Mouse (Mus musculus) lung, embryonic 14.5 days (tissue): Measurements from ENCODE around the gene Ankrd42. TPM values are rescaled to one million over a fixed set of nuclear protein-coding genes. Genes with fewer than 3 reads are reported as not detected.

Source experiments
- ATAC-seq: fragments of 200-750 bp; cut with Nextera tagmentation; 2 replicates; pipeline ENCODE4 v1.8.0; 2017; ENCODE audit warnings: mild to moderate bottlenecking, moderate TSS enrichment, moderate library complexity; ENCODE audit not compliant: insufficient read depth
- DNase-seq: peaks from one replicate; pipeline ENCODE4 v3.0.0-alpha.2; 2015
- H3K27ac ChIP-seq: fragments of 300-500 bp; sonication (generic); 2 replicates; pipeline ENCODE4 v1.5.1; 2014; ENCODE audit warnings: low read depth, mild to moderate bottlenecking, moderate library complexity
- H3K27me3 ChIP-seq: fragments of 300-500 bp; sonication (generic); 2 replicates; pipeline ENCODE4 v1.6.1; 2014; ENCODE audit warnings: low read length, control low read depth; ENCODE audit not compliant: insufficient read depth
- H3K36me3 ChIP-seq: fragments of 300-500 bp; sonication (generic); 2 replicates; pipeline ENCODE4 v1.6.1; 2014; ENCODE audit warnings: control low read depth; ENCODE audit not compliant: insufficient read depth
- H3K4me1 ChIP-seq: fragments of 300-500 bp; sonication (generic); 2 replicates; pipeline ENCODE4 v1.6.1; 2014; ENCODE audit warnings: antibody characterized with exemption, control low read depth; ENCODE audit not compliant: insufficient read depth
- H3K4me2 ChIP-seq: fragments of 300-500 bp; sonication (generic); 2 replicates; pipeline ENCODE4 v1.6.1; 2014; ENCODE audit warnings: mild to moderate bottlenecking
- H3K4me3 ChIP-seq: fragments of 300-500 bp; sonication (generic); 2 replicates; pipeline ENCODE4 v1.5.1; 2014; ENCODE audit warnings: low read depth, low read length
- H3K9ac ChIP-seq: fragments of 300-500 bp; sonication (generic); 2 replicates; pipeline ENCODE4 v1.6.1; 2014
- H3K9me3 ChIP-seq: fragments of 300-500 bp; sonication (generic); 2 replicates; pipeline ENCODE4 v1.6.1; 2016; ENCODE audit warnings: low read depth, low read length, control low read depth
- CTCF ChIP-seq: IDR thresholded peaks from 2 replicates; pipeline ENCODE4 v1.5.1; 2016; ENCODE audit warnings: antibody characterized with exemption, low read depth
- WGBS: fragments of 180-500 bp; shearing (Covaris S2); extraction: QIAGEN DNeasy Blood & Tissue Kit; methylation state at CpG from one replicate; pipeline ENCODE4 v1.1.7; 2014; 5-methylcytosine and 5-hydroxymethylcytosine counted together
- polyA plus RNA-seq: library from polyadenylated mRNA; unstranded; fragments of >200 nt; fragmentation: Nextera tagmentation; extraction: Ambion mirVana; gene quantifications from 2 replicates; pipeline ENCODE4 v1.2.1, GENCODE M21; 2014

Ankrd42 gene
- 5.6 and 6.2 TPM in 2 replicates for polyA plus RNA-seq

DNA sequence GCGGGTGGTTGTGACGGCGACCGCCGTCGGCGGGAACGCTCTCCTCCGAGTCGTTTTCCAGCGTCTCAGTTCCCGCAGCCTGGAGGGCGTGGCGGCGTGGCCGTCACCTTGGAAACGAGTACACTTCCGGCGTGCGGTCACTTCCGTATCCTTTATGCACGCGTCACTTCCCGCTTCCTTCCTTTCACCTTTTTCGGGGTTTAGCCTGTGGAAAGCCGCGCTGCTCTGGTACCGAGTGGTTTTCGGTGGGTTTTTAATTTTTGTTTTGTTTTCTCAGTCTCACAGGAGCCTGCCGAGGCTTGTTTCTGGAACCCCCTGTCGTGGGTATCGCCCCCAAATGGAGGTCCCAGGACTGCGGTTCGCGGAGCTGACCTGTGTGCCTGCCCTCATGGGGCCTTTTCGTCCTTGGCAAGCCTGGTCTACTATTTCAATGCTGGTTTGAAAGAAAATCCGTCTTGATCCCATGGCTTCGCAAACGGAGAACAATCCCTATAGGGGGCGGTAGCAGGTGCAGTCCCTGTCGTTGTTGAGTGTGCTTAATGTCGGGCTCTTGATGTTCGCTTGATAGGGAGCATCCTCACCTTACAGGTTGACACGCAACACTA, at the start of gene Ankrd42:
Gene Ankrd42 (minus strand): TSS at position 122 of the 605 bp plus-strand sequence.
- Histone ChIP-seq H3K9ac (peak within 1 kb of the TSS; percentile 70), H3K27me3 (no peaks in the 10 kb centered on the region), H3K27ac (peak within 1 kb of the TSS; percentile 82), H3K9me3 (no peaks in the 10 kb centered on the region), H3K4me3 (peak within 1 kb of the TSS; percentile 73), H3K4me2 (peak within 1 kb of the TSS; percentile 95), H3K36me3 (peaks cover 5% of the 10 kb centered on the region; the same call in 1 of the 2 replicates), H3K4me1 (no peaks in the 10 kb centered on the region)
- DNase-seq (peak; percentile 98), ATAC-seq (peak; percentile 98)
- under 1% methylated on average over 44 of the region's 44 CpGs for WGBS
- peak; percentile 33; the same call in 1 of the 2 replicates for TF ChIP-seq CTCF

DNA sequence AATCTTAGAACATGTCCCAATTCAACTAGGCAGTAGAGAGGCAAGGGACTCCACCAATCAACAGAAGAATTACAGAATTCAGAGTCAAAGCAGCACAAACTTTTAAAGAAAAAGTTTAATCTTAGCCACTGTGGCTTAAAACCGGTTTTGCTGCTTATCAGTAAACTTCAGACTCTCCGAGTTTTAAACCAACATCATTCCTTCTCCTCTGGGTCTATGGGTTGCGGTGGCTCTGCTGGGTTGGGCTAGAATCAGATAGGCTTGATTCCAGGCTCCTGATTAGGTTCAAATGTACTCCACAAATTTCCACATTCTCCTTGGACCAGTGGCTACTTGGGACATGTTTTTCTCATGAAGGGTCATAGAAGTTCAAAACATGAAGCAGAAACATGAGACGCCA, 40.4 kb upstream of the Ankrd42 start:
- ATAC-seq (no peak), DNase-seq (no peak)
- H3K4me2 ChIP-seq = no peak overlapping the region
- TF ChIP-seq CTCF = no peak
- H3K4me1 ChIP-seq = no peaks in the 10 kb centered on the region
- 48% methylated on average over 4 of the region's 4 CpGs for WGBS
- H3K9me3 ChIP-seq = no peaks in the 10 kb centered on the region
- H3K4me3 ChIP-seq = no peak overlapping the region
- no peak overlapping the region for H3K27ac ChIP-seq
- H3K9ac ChIP-seq = no peak overlapping the region
- no peaks in the 10 kb centered on the region for H3K27me3 ChIP-seq
- H3K36me3 ChIP-seq = no peaks in the 10 kb centered on the region

DNA sequence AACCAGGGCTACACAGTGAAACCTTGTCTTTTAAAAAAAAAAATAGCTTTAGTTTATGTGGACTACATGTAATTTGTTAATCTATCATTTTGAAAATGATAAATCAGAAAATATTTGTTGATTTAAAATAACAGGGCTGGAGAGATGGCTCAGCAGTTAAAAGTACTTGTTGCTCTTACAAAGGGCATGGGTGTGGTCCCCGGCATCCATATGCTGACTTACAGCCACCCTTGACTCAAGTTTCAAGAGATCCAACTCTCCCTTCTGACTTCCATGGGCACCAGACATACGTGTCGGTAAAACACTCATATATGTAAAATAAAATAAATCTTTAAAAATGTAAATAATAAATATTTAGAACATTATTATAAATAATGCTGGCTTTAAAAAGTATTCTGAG, 38.2 kb upstream of the Ankrd42 start:
- no peak overlapping the region for H3K9ac ChIP-seq
- no peak overlapping the region for H3K4me3 ChIP-seq
- no peaks in the 10 kb centered on the region for H3K36me3 ChIP-seq
- WGBS = 79% methylated on average over 3 of the region's 3 CpGs
- H3K4me1 ChIP-seq = no peaks in the 10 kb centered on the region
- ATAC-seq = no peak
- DNase-seq = no peak
- no peak for TF ChIP-seq CTCF
- H3K27me3 ChIP-seq = no peaks in the 10 kb centered on the region
- no peak overlapping the region for H3K4me2 ChIP-seq
- H3K27ac ChIP-seq = no peak overlapping the region
- H3K9me3 ChIP-seq = no peaks in the 10 kb centered on the region

DNA sequence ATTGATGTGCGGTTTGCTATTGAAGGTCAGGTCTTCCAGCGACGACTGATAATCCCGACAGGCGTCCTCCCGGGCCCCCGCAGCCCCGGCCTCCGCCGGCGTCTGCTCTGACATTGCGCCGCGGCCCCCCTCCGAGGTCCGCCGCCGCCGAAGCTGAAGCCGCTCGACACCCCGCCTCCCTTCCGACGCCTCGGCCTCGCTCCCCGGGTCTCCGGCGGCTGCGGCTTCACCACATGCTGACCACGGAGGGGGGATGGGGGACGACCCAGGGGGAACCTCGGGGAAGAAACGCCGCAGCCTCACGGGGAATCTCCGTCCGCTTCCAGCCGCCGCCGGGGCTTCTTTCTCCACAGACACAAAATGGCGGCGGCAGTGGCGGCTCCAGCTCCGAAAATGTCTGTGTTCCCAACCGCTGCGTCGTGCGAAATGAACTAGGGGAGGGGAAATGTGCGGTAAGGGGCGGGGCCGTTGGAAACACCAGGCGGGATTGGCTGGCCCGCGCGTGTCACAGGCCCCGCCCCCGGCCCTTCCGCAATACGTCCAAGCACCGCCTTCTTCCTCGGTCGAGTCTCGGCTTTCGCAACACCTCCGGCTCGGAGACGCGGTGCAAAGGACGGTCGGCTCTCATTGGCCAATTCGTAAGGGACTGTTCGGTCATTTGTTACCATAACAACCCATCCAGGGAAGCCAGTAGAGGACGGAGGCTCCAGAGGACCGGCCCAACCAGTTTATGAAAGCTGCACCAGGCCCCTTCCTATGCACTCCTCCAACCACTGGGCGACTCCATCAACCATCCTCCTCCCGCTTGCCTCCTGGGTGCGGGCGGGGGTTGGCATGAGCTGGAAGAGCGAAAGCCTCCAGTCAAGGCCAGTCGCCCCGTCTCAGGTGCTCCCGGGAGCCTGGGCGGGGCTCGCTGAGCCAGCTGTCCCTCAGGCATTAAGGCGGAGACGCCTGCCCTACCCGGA, 32.8 kb upstream of the Ankrd42 start, which contains the start of gene Pcf11:
Gene Pcf11 (minus strand): TSS at position 428 of the 965 bp plus-strand sequence.
- DNase-seq (peak; percentile 99), ATAC-seq (peak; percentile 99)
- WGBS = under 1% methylated on average over 88 of the region's 88 CpGs
- peaks cover 8% of the 10 kb centered on the region for H3K36me3 ChIP-seq
- H3K9me3 ChIP-seq = no peaks in the 10 kb centered on the region
- no peaks in the 10 kb centered on the region for H3K27me3 ChIP-seq
- peak within 1 kb of the TSS; percentile 77 for H3K4me2 ChIP-seq
- peak within 1 kb of the TSS; percentile 98 for H3K27ac ChIP-seq
- H3K9ac ChIP-seq = peak within 1 kb of the TSS; percentile 99
- peak; percentile 28; the same call in 1 of the 2 replicates for TF ChIP-seq CTCF
- H3K4me3 ChIP-seq = peak within 1 kb of the TSS; percentile 85
- peaks cover 12% of the 10 kb centered on the region; the same call in 1 of the 2 replicates for H3K4me1 ChIP-seq

DNA sequence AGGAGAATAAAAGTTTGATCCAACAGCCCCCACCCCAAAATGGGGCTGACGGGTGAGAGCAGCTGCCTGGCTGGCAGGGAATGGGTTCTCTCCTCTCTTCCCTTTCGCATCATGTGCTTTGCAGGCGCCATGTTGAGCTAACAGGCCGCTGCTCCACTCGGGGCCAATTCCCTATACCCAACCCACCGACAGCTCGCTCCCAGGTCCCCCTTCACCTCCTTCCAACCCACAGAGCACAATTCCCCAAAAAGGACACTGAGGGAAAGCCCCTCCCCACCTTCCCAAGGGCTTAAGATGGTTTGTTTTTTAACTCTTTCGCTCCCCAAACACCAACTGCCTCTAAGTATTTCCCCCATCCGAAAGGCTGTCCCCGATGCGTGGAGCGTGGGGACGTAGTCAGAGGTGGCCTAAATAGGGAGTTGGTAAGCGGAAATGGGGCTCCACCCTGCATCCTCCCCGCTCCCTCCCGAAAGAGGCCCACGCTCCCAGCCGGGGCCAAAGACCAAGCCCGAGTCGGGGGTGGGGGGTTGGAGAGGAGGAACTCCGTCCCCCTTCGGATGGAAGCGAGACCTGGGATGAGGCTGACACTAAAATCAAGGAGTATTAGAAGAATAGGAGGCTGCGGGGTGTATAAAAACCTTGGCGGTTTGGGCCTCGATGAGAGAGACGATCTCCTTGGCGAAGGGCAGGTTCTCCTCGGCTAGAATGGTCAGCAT, 32.0 kb upstream of the Ankrd42 start:
- peak overlapping the region; percentile 77 for H3K4me2 ChIP-seq
- peak; percentile 64 for DNase-seq
- peak overlapping the region; percentile 99 for H3K9ac ChIP-seq
- H3K27ac ChIP-seq = peak overlapping the region; percentile 98
- H3K9me3 ChIP-seq = no peaks in the 10 kb centered on the region
- H3K36me3 ChIP-seq = peaks cover 8% of the 10 kb centered on the region
- no peak for TF ChIP-seq CTCF
- WGBS = under 1% methylated on average over 29 of the region's 29 CpGs
- no peaks in the 10 kb centered on the region for H3K27me3 ChIP-seq
- 0 out of 2 replicates have a peak, but pooled peaks have one; percentile 2 for ATAC-seq
- H3K4me1 ChIP-seq = peaks cover 12% of the 10 kb centered on the region; the same call in 1 of the 2 replicates
- peak overlapping the region; percentile 85 for H3K4me3 ChIP-seq

DNA sequence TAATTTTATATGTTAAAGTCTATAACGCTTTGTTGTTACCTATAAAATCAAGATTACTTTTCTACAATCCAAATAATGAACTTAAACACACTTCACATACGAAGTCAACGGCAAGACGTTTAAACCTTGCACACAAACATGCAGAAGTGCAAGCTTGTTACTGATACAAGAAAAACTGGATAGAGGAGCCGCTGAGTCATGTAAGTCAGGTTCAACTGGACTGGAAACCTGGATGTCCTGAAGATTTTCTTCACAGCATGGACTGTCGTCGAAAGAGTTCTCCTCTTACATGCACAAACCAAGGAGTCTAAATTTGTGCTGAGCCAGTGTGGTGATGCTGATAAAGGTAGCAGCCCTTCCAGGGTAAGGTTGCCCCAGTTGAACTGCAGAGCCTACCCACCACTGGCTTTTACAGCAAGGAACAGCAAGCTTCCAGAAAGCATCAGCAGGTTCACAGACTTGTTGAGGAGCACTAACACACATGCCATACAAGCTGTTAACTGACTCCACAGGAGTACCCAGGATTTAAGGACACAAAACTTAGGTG, 29.4 kb upstream of the Ankrd42 start:
- Histone ChIP-seq H3K9ac (no peak overlapping the region), H3K4me2 (peak overlapping the region; percentile 77), H3K4me3 (peak overlapping the region; percentile 85; the same call in 1 of the 2 replicates), H3K27ac (no peak overlapping the region), H3K4me1 (peaks cover 12% of the 10 kb centered on the region; the same call in 1 of the 2 replicates), H3K36me3 (peaks cover 25% of the 10 kb centered on the region), H3K9me3 (no peaks in the 10 kb centered on the region), H3K27me3 (no peaks in the 10 kb centered on the region)
- no peak for DNase-seq
- no peak for TF ChIP-seq CTCF
- WGBS = 70% methylated on average over 7 of the region's 7 CpGs
- no peak for ATAC-seq
